Mouse (Mus musculus) MEL-GATA-1-ER (cell line): ENCODE results near the gene AI661453.
"Not testable (repeated sequence)": the region's sequence is repeated elsewhere in the genome, so short reads cannot be mapped to it uniquely, and the experiment has no call there.

Experiments
- DNase-seq: peaks from one replicate; pipeline ENCODE4 v3.0.0-alpha.2; 2012; ENCODE audit warnings: low read depth; ENCODE audit errors: extremely low read depth

The AI661453 gene

DNA sequence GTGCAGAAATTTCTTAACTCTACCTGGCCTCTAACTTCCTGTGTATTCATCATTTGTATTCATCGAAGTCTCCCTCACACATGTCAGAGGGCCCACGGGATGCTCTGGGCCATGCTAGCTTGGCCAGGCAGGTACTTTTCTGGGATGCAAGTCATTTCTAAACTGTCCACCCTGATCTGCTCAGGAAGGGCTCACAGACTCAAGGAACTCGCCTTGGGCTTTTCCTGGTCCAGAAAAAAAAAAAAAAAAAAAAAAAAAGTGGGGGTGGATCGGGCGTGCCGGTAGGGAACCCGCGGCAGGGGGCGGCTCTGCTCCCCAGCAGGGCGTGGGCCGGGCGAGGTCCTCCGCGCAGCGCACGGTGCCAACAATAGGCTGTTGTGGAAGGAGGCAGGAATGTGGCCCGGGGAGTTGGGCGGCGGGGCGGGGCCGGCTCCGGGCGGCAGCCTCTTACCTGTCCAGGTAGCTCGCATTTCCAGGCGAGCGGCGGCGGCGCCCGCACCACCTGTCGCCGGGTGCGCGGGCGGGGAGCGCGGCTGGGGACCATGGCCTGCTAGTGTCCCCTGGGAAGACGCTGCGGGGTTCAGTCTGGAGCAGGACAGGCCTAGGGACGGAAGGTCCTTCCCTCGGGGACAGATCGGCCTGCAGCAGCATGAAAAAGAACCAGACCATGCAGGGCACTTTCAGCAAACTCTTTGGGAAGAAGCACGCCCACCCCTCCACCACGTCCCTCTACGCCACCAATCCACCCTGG lies at the start of gene AI661453:
Gene AI661453 (plus strand): TSS at position 460 of the 751 bp plus-strand sequence.
- no peak for DNase-seq

DNA sequence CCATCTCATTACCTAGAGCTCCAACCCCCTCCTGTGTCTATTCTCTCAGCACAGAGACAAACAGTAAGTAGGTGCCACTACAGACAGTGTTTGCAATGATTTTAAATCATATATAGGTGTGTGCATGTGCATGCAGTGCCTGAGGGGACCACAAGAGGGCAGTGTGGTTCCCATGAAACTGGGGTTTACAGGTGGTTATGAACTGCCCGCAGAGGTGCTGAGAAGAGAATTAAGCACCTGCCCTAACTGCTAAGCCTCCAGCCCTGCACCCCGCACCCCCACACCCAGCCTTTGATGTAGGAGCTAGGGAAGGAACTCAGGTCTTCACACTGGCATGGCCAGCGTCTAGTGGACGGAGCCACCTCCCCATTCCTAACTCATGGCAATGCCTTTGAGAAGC lies 49.8 kb upstream of the AI661453 start:
- no peak for DNase-seq

DNA sequence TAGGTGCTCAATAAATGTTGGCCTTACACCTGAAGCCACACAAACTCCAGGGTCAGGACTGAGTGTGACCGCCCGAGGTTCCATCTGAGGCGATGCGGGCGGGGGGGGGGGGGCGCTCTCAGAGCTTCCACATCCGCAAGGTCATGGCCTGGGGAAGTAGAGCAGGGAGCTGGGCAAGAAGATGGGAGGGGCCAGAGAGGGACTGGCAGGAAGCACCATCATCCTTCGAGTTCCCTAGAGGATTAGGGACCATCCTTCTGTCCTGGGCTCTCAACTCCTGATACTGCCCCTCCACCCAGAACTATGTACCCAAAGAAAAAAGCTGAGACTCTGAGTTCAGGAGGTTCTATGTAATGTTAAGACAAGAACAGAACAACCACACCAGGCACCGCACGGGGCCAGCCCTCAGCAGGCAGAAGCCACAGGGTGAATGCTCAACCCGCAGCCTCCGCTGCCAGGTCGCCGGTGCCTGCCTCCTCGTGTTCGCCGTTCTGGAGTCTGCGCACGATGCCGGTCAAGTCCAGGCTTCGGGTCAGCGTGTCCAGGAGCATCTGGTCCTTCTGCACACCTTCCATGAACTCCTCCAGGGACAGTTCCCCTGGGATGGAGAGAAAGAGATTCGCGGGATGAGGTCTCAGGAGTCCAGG lies 42.1 kb upstream of the AI661453 start:
- DNase-seq, result peak; percentile 36

DNA sequence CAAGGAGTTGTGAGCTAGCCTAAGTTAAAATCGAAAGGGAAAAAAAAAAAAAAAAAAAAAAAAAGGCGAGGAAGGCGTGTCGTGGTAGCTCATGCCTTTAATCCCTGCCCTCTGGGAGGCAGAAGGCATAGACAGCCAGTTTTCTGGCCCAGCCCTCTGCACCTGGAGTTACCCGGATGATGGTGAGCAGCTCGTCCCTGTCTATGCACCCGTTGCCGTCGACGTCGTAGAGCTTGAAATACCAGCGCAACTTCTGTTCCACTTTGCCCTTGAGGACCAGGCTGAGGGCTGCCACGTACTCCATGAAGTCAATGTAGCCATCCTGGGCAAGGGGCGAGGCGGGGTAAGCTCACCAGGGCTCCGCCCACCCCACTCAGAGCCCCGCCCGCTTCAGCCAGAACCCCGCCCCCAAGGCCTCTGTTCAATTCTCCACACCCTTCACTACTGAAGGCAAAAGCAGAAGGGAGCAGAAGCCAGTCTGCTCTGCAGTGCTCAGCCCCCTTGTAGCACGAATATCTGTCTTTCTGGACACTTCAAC lies 41.0 kb upstream of the AI661453 start:
- peak; percentile 75 for DNase-seq

DNA sequence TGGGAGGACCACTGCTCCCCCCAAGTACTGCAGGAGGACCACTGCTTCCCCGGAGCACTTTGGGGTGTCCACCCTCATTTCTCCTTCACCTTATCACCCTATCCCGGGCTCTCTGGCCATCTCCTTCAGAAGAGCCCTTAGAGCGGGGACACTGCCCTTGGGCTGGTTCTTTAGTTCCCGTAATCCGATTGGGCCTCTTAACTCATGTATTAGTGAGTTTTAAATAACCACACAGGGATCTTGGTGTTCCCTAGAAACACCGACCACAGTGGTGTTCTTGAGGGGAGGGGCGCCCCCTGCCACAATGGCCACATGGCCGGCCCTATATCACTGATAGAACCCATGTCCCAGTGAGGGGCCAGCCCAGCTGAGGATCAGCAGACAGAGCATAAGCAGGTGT lies 37.3 kb upstream of the AI661453 start:
- DNase-seq, result no peak

DNA sequence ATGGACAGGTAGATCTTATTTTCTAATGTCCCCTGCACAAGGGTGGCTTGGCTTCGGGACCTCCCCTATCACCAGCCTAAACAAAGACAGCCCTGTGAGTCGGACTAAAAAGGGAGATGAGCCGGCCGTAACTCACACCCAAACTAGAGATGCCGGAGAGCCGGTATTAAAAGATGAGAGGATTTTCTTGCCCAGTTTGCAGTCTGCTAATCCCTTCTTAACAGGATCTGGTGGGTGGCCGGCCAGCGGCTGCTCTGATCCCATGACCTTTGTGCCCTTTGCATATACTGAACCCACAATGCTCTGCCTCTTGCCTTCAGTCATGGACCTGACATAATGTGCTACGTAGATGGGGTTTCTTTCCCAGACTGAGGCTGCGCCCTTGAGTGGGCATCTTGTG lies 36.0 kb upstream of the AI661453 start, which contains the start of gene Guca1a:
Gene Guca1a (minus strand): TSS at position 134 of the 400 bp plus-strand sequence.
- DNase-seq, result no peak

DNA sequence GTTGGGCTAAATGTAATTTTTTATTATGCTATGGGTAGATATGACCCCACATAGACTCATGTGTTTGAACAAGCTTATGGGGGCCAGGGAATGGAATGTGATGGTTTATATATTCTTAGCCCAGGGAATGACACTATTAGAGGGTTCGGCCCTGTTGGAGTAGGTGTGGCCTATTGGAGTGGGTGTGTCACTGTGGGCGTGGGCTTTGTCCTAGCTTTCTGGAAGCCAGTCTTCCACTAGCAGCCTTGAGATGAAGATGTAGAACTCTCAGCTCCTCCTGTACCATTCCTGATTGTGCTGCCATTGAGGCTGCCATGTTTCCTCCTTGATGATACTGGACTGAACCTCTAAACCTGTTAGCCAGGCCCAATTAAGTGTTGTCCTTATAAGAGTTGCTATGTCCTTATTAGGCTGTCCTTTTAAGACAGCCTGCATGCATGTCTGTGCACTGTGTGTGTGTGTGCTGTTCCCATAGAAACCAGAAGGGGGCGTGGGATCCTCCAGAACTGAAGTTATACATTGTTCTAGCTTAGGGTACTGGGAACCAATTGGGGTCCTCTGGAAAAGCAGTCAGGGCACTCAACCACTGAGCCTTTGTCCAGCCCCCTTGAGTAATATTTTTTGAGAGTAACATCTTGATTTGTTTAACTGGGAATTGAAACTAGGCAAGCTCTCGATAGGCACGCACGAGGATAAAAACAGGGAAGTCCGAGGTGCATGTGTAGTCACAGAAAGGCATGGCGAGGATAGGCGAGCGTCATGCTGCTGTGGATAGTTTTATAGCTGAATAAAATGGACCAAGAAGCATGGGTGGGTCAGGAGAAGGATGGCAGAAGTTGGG lies 28.5 kb upstream of the AI661453 start:
- peak; percentile 43 for DNase-seq

DNA sequence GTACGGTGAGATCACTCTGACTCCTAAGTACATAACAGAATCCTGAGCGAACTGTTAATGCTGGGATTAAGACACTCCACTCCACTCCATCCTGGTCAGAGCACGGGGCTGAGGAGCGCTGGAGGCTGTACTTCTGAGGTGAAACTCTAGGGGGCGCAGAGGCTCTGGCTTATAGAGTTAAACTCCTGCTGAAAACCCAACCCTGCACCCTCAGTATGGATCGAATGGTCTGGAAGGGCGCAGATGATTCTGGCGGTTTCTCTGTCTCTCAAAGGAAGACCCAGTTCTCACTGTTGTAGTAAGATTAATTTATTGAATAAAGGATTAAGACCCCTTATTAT lies 27.9 kb upstream of the AI661453 start:
- DNase-seq, result peak; percentile 44

DNA sequence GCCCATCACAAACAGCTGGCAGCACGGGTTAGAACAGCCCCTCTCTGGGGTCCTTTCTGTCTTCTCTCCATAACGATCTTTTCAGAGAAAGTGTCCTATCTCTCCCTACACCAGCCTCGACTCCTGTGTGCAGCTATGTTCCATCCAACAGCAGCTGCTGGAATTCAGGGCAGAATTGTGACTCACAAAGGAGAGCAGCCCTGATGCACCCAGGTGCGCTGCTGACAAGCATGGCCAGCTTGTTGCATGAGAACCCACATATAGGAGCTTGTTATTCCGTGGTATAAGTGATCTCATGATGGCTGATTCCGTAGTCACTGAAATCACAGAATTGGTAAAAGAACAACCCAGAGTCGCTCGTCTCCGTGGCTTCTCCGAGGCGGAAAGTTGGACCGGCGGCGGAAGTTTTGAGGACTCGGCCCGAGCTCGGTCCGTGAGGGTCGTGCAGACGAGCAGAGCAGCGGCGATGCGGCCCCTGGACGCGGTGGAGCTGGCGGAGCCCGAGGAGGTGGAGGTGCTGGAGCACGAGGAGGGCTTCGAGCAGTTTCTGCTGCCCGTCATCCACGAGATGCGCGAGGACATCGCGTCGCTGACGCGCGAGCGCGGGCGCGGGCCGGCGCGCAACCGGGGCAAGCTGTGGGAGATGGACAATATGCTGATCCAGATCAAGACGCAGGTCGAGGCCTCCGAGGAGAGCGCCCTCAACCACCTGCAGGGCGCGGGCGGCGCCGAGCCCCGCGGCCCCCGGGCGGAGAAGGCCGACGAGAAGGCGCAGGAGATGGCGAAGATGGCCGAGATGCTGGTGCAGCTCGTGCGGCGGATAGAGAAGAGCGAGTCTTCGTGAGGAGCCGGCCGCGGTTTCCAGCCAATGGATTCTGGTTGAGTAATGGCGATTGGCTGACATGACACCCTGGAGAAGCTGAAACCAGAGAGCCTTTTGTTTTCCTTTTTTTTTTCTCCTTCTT lies 26.2 kb upstream of the AI661453 start:
- not testable (repeated sequence) for DNase-seq

DNA sequence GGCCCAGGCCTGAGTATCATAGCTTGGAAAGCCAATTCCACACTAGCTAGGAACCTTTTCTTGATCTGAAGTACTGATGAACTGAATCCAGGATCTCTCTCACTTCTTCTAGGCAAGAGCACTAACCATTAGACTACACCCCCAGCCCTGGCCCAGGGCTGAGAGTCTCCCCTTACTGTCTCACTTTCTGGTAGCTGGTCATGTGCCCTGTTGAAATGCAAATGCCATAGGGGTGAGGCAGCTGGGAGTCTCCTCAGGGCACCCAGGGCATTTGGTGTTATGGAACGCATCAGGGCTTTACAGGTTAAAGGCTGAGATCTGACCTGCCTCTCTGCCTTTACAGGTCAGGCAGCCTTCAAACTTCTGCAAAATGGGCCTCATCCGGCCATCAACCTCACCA lies 16.2 kb upstream of the AI661453 start:
- DNase-seq, result no peak

DNA sequence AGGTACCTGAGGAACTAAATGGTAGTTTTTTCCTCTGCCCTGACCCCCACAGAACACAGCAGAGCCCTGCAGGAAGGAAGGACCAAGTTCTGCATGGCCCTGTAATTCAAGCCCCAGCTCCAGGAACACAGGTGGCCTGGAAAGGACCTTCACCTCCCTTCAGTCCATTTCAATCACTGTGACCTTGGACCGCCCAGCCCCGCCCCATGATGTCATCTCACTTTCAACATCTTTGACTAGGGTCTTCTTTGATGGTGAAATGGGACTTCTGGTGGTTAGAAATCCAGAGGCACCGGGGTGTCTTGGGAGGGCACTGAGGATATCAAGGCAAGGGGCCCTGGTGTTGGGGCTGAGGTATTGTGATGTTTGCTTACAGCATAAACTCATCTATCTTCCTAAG lies 14.8 kb upstream of the AI661453 start:
- no peak for DNase-seq

DNA sequence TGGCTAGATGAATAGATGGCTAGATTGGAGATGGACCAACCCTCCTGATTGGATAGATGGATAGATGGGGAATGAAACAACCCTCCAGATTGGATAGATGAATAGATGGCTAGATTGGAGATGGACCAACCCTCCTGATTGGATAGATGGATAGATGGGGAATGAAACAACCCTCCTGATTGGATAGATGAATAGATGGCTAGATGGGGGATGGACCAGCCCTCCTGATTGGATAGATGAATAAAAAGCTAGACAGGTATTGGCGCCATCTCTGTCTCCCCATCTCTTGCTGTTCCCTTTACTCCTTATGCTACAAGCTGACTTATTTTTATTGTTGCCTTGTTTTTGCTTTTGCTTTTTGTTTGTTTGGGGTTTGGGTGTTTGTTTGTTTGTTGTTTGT lies 13.8 kb upstream of the AI661453 start:
- not testable (repeated sequence) for DNase-seq

DNA sequence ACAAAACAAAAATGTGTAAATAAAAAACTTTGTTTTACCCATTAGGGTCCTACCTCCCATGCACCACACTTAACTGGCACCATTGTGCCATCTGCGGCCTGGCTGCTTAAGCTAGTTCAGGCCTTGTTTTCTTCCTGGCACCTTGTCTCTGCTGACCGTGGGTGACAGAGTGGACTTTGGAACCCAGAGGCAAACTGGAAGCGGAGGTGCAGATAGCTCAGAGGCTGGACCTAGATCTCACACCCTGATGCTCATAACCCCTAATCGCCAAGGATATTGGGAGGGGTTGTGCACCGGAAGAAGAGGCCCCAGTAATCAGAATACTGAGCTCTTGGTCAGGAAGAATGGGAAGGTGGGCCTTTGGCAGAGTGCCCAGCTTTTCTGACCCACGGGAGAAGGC lies 12.2 kb upstream of the AI661453 start:
- DNase-seq, result no peak

DNA sequence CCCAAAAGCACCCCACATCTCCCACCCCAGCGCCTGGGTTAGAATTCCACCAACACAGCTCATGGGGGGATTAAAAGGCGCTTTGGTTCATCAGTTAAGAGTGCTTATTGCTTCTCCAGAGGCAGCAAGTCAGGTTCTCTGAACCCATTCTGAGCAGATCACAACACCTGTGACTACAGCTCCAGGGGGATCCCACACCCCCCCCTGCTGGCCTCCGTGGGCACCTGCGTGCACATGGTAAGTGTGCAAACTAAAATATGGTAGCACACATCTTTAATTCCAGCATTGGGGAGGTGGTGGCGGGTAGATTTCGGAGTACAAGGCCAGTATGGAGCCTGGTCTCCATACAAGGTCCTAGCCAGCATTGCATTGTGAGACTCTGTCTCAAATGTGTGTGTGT lies 9.1 kb upstream of the AI661453 start:
- DNase-seq, result no peak

DNA sequence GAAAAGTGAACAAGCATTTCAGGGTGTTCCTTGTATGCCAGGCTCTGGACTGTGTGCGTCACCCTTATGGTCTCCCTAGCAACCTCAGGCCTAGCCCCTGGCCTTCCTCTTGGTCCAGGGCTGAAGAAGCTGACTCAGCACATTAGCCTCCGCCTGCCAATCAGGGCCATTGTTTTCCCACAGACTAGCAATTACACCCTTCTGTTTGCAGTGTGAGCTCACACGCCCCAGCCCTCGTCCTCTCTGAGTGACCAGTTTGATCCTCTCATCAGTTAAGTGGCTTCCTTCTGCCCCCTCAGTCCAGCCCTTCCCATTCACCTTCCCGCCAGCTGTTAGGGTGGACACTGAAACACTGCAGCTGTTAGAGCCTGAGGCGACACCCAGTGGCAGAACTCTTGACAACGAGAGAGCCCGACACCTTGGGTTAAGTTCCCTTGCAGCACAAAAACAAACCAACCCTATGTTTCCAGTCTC lies 7.5 kb upstream of the AI661453 start:
- DNase-seq, result no peak

DNA sequence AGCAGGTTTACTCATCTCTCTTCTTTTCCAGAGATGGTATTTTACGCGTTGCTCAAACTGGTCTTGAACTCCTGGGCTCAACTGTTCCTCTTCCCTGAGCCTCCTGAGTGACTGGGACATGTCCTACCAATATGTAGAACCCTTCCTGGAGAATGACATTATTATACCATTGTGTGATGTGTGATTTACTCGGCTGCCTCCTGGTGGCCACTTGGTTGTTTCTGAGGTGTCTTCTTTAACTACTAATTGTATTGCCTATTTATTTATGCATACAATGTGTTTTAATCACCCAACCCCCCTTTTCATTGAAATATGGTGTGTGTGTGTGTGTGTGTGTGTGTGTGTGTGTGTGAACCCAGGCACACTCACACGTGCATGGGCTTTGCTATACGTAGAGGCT lies 5.6 kb upstream of the AI661453 start:
- no peak for DNase-seq

DNA sequence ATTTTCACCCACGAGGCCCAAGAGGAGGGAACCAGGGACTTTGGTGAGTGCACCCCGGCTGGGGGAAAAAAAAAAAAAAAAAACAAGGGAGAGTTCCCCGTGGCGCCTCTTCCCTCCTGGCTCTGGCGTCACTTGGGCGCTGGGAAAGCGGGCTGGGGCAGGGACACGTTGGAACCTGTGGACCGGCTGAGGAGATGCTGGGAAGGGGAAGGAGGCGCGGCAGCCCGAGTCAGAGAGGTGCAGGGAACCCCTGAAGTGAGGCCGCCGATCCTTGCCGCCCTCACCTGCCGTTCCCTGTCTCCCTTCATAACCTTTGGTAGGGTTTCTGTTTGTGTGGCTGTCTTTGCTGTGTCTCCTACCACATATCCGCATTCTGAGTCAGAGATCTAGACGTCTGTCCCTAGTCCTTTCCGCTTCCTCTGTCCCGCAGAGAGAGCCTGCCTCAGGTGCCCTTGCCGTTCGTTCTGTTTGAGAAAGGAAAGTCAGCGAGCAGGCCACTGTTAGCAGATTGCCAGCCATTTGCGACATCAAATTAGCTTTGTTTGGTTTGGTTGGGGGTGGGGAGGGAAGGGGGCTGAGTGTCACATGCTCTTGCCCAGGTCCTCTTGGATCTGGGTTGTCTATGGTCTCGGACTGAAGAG lies 612 bp downstream of the AI661453 start, which contains the start of gene 1700001C19Rik:
Gene 1700001C19Rik (minus strand): TSS at position 470 of the 641 bp plus-strand sequence.
- DNase-seq, result no peak

DNA sequence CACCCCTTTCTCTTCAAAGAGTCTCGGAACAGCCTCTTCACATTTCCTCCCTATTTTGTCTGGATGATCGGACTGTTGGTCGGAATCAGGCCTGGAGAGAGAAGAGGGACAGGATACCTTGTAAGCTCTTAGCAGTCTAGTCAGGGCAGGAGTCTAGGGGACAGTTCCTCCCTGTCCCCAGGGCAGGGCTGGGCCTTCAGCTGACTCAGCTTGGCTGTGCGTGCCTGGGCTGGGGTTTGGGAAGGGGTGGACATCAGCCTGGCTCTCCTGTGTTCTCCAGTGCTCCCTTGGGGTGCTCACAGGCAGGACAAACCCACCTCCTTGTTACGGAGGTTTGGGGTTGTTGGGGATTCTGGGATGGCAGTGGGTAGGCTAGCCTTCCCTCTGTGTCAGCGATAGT lies 2.2 kb downstream of the AI661453 start:
- no peak for DNase-seq

DNA sequence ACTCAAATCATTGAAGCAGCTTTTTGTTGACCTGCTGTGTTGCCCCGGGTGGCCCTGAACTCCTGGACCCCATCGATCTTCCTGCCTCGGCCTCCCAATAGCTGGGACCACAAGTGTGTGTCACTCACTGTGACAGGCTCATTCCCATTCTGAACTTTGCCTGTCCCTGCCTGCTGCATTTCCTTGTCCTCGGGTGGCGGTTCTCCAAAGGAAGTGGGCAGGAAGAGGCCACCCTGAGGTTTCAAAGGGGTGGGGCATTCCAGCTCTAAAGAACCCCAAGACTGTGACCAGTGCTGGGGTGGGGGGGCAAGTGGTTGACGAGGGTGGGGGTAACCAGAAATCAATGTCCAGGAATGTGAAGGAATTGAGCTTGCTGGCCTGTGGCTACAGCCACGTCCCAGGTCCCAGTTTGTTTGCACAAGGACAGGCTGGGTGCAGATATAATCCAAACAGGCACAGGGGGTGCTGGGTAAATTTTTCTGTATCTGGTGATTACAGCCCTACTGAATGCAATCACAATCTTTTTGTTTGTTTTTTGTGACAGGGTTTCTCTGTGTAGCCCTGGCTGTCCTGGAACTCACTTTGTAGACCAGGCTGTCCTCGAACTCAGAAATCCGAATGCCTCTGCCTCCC lies 3.1 kb downstream of the AI661453 start:
- DNase-seq, result no peak
